Mouse (Mus musculus) hindlimb bud, embryonic 11.5 days (tissue): ENCODE data around the gene Gm17175.
"Not testable (repeated sequence)": the region's sequence is repeated elsewhere in the genome, so short reads cannot be mapped to it uniquely, and the experiment has no call there.

Source experiments
- DNase-seq: peaks from one replicate; pipeline ENCODE4 v3.0.0-alpha.2; 2012; ENCODE audit warnings: low read depth, low spot score; ENCODE audit errors: extremely low spot score

Gene Gm17175

DNA sequence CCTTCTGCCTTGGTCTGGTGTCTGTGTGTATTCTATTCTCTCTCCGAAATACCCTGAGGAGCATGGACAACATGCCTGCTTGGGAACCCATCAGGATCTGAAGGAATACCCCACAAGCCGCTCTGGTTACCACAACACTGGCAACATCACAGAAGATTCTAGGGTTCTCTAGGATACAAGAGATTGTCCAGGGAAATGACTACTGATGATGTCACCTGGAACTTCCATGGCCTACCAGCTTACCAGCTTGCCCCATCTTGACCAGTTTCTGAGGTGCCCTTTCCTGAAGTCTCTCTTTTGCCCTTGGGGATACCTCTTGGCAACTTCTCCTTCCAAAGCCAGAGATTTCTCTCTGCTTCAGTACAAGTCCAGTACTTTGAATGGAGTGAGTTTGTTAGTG, at the start of gene Gm17175:
TSS of gene Gm17175 (minus strand) at position 101 of the 400 bp plus-strand sequence.
- not testable (repeated sequence) for DNase-seq

DNA sequence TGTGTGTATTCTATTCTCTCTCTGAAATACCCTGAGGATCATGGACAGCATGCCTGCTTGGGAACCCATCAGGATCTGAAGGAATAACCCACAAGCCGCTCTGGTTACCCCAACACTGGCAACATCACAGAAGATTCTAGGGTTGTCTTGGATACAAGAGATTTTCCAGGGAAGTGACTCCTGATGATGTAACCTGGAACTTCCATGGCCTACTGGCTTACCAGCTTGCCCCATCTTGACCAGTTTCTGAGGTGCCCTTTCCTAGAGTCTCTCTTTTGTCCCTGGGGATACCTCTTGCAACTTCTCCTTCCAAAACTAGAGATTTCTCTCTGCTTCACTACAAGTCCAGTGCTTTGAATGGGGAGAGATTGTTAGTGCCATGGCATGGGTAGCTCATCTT, 37.3 kb upstream of the Gm17175 start, which contains the start of gene Gm17078:
TSS of gene Gm17078 (minus strand) at position 101 of the 400 bp plus-strand sequence.
- DNase-seq: no peak

DNA sequence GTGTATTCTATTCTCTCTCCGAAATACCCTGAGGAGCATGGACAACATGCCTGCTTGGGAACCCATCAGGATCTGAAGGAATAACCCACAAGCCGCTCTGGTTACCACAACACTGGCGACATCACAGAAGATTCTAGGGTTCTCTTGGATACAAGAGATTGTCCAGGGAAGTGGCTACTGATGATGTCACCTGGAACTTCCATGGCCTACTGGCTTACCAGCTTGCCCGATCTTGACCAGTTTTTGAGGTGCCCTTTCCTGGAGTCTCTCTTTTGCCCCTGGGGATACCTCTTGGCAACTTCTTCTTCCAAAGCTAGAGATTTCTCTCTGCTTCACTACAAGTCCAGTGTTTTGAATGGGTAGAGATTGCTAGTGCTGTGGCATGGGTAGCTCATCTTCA, 18.2 kb upstream of the Gm17175 start, which contains the start of gene Gm17174:
TSS of gene Gm17174 (minus strand) at position 101 of the 400 bp plus-strand sequence.
- DNase-seq: not testable (repeated sequence)

DNA sequence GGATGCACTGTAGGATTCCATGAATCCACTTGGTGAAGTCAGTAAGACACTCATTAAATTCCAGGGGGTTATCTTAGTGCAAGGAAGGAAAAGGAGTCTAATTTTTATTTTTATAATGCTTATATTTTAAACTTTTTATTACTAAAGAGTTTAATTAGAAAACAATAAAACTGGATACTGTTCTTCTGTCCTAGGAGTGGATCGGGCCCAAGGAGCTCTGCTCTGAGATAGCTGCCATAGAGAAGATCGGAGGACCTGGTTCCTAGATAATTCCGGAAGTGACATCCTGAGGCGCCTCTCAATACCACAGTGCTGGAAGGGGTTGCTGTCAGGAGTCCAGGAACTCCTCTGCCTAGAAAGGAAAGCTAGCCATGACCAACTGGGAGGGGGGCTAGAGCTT, 21.4 kb downstream of the Gm17175 start, which contains the start of gene Gm5622:
TSS of gene Gm5622 (plus strand) at position 301 of the 400 bp plus-strand sequence.
- DNase-seq: no peak
